Mouse (Mus musculus): ENCODE results near the gene Exog.

Exog gene

GRCm38 (mm10) chr9:119444738-119445429 lies at the start of gene Exog:
Gene Exog, plus strand, starts transcription at chr9:119444943.
- DNase-seq: peak; percentile 96 to 97

GRCm38 (mm10) chr9:119401351-119401750 lies 43.4 kb upstream of the Exog start:
- DNase-seq: no peak

- peak; percentile 93 to 95 for DNase-seq
Observed at GRCm38 (mm10) chr9:119401801-119402214, 42.9 kb upstream of the Exog start, which contains the start of gene Acvr2b. Gene Acvr2b, plus strand, starts transcription at chr9:119402118.

- peak in 1 of 2 experiments; percentile 40 for DNase-seq
Observed at GRCm38 (mm10) chr9:119402253-119403235, 42.2 kb upstream of the Exog start.

GRCm38 (mm10) chr9:119403236-119403641 lies 41.5 kb upstream of the Exog start:
- DNase-seq: peak in 1 of 2 experiments; percentile 23

GRCm38 (mm10) chr9:119404090-119404489 lies 40.7 kb upstream of the Exog start:
- no peak for DNase-seq

- DNase-seq: peak; percentile 68 to 77
Observed at GRCm38 (mm10) chr9:119407884-119408283, 36.9 kb upstream of the Exog start.

GRCm38 (mm10) chr9:119408898-119409664 lies 35.7 kb upstream of the Exog start:
- no peak for DNase-seq

GRCm38 (mm10) chr9:119409864-119410263 lies 34.9 kb upstream of the Exog start:
- no peak for DNase-seq

- DNase-seq: no peak
Observed at GRCm38 (mm10) chr9:119418025-119418424, 26.7 kb upstream of the Exog start.

GRCm38 (mm10) chr9:119419852-119420438 lies 24.8 kb upstream of the Exog start:
- no peak for DNase-seq

- peak; percentile 51 to 77 for DNase-seq
Observed at GRCm38 (mm10) chr9:119425217-119425975, 19.3 kb upstream of the Exog start.

GRCm38 (mm10) chr9:119425976-119426415 lies 18.7 kb upstream of the Exog start:
- no peak for DNase-seq

- DNase-seq: no peak
Observed at GRCm38 (mm10) chr9:119426483-119426882, 18.3 kb upstream of the Exog start.

GRCm38 (mm10) chr9:119430311-119430710 lies 14.4 kb upstream of the Exog start:
- DNase-seq: peak; percentile 81 to 90

- DNase-seq: no peak
Observed at GRCm38 (mm10) chr9:119435855-119436254, 8.9 kb upstream of the Exog start.

GRCm38 (mm10) chr9:119438065-119438464 lies 6.7 kb upstream of the Exog start:
- no peak for DNase-seq

- DNase-seq: no peak
Observed at GRCm38 (mm10) chr9:119438498-119439000, 6.2 kb upstream of the Exog start.

- no peak for DNase-seq
Observed at GRCm38 (mm10) chr9:119445737-119446136, 994 bp downstream of the Exog start.

- no peak for DNase-seq
Observed at GRCm38 (mm10) chr9:119455967-119456366, 11.2 kb downstream of the Exog start.

- DNase-seq: no peak
Observed at GRCm38 (mm10) chr9:119457122-119457521, 12.4 kb downstream of the Exog start.
